Mouse (Mus musculus): ENCODE measurements at regions not wholly inside any gene's neighbourhood (a gene's known extent, or its start where the extent isn't known, plus 50 kb on each side); places are given as distances from the start of the nearest gene placed in this dataset.

- DNase-seq (ENCODE audit: low spot score in 2 of 2) = no peak
These were observed 61.3 kb upstream of the Gm3839 start for GRCm38 (mm10) chr14:11417857-11418256.

GRCm38 (mm10) chr14:11422306-11422705 is 65.8 kb upstream of the Gm3839 start:
- no peak for DNase-seq (ENCODE audit: low spot score in 2 of 2)

DNA sequence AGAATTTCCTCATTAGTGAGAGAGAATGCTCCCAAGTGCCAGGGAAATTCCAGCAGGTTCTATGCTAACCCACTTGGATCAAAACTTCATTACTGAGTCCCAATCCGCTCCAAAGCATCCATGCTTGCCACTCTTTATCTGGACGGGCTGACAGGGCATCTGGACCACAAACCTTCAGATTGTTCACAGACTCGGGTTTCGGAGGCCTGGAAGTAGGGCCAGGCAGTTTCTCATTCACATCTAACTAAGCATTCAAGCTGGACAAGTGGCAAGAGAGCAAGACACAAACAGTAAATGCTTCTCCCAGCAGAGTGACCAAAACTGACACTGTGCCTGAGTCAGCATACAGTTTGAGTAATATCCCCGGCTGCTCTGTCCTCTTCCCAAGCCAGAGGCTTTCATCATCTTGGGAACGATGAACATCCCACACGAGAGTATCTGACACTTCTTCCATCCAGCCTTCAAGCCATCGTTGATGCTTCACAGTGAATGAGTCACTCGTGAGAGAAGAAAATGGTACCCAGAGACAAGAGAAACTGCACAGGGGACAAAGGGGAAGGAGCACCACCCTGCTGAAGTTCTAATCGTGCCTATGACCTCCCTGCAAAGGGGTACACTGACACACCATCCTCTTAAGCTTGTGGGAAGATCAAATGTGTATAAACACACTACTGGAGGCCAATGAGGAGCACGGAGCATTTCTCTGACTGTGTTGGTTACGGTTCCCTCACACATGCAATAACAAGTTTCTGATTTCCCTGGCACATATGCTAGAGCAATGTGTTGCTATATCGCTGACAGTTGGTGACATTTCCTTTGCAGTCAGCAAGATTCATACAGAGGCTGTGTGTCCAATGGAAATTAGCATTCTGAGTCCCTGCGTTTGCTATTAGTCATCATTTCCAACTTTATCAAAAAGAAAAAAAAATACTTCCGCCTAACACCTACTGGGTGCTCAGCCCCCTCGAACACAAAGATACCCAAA is 72.0 kb upstream of the Gm3839 start:
- peak in 1 of 2 experiments; percentile 7 for DNase-seq (ENCODE audit: low spot score in 2 of 2)

DNA sequence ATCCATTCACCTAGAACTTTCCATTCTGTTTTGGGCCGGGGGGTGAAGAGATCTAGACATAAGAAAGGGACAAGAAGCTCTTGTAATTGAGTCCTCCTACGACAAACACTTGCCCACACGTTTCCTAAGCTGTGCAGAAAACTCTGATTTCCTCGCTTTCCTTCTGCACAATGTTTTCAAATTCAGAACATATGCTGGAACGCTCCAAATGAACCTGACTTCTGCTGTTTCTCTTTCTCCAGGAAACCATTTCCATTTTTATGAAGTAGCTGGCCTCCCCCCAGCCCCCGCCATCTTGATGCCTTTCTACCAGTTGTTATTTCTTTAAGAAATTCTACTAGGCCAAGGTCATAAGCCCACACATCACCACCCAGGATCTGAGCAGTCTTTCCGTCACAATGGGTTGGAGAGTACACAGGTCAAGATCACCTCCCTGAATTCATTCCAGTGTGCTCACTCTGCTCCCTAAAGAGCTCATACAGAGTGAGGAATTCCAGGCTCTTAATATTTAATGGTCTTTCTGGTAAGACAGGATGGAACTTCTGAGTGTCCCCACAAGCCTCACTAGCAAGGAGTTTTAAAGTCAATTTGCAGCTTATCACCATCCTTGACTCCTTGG is 78.7 kb upstream of the Gm3839 start:
- peak in 1 of 2 experiments; percentile 8 for DNase-seq (ENCODE audit: low spot score in 2 of 2)

GRCm38 (mm10) chr14:11438611-11439010 is 82.1 kb upstream of the Gm3839 start:
- no peak for DNase-seq (ENCODE audit: low spot score in 2 of 2)

DNA sequence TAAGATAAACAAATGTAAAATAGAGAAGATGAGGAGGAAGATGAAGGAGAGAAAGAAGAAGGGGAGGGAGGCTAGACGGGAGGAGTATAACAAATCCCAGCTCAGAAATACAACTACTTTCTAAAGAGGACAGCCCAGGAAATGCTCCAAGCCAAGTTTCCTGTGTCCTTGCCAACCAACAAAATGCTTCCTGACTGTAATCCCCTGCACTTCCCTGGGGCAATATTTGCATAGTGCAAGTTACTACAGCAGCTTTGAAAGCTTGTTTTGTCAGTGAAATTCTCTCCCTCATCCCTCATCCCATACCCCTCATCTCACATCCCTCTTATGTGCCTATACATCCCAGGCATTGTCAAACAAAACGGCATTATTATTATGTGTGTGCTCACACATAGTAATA is 83.7 kb upstream of the Gm3839 start:
- DNase-seq (ENCODE audit: low spot score in 2 of 2) = no peak

DNA sequence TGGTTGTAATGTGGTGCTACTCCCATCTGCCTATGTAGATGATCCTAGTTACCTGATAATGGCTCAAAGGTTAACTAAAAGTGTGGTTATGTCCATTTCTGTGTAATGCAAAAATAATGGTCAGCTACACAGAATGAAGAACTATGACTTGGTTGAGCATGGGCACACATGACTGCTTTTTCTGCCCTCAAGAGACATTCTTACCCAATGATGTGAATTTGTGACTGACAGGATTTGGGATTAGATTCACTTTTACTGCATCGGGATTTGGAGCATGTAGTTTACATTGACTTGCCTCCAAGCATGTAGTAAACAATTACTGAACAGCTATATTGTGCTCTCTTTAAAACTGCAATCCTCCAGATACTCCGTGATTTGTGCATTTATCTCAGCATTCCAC is 93.4 kb upstream of the Gm3839 start:
- DNase-seq (ENCODE audit: low spot score in 2 of 2) = no peak

DNA sequence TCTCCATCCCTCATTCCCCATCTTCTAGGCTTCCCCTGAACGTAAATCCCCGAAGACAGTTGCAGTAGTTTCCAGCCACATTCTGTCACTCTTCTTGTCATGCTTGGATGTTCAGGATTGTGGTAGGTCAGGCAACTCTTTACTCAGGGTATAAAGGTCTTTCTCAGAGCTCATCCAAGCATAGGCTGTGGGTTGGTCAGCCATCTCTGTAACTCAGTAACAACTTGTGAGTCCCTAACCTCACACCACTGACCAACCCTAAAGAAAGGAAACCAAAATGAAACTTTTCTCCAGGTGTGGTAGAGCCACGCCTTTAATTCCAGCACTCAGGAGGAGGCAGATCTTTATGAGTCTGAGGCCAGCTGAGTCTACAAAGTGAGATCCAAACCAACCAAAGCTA is 75.6 kb upstream of the Ptprg start:
- DNase-seq (ENCODE audit: low spot score in 2 of 2) = no peak

- DNase-seq (ENCODE audit: low spot score in 2 of 2) = no peak
These were observed 71.2 kb upstream of the Ptprg start for GRCm38 (mm10) chr14:11482151-11482550.

DNA sequence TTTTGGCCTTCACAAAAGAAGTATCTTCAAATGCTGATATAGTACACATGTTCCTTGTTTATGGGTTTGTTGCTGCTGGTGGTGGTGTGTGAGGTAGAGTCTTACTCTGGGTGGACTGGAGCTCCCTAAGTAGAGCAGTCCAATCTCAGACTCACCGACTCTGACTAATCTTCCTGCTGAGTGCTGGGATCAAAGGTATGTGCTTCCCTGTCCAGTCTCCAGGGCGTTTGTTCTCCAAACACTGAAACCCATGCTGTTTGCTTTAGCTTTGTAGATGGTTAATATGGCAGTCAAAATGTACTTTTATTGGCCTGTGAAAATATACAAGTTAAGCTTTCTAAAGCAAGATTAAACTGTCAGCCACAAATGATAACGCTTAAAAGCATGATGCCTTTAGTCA is 67.0 kb upstream of the Ptprg start:
- DNase-seq (ENCODE audit: low spot score in 2 of 2) = no peak

DNA sequence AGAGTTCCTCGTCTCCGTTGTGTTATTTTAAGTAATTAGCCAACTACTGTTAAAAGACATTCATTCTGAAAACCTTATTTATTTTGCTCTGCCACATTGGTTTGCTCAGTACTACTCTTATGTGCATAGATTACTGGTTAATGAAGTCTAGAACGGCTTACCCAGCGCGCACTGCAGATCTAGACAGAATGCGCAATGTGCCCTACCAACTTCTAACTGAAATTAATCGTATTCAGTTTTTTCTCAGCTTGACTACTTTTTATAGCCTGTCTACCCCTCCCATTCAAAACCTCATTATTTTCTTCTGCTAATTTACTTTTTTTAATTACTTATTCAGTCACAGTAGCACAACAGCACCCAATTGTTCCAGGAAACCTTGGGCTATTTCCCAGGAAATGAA is 51.6 kb upstream of the Ptprg start:
- DNase-seq (ENCODE audit: low spot score in 2 of 2) = no peak

DNA sequence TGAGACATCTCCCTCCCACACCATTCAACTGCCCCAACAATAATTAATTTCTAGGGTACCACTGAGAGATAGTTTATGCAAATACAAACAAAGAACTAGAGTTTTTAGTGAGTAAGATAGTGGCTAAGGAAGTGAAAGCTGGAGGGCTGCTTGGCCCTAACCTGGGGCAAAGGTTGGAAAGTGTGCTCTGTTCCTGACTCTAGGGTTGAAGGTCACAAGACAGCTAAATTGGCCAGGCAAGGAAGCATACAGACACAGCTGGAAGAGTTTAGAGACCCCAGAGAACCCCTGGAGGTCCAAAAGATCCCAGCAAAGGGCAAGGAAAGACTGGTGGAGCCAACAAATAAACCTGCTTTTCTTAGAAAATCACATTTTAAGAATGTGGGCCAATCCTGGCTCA is 50.2 kb upstream of the Ptprg start:
- no peak for DNase-seq (ENCODE audit: low spot score in 2 of 2)

Measured in frontal cortex, postnatal 10 days (tissue).